Mouse (Mus musculus) G1E-ER4 (cell line): ENCODE results near the gene Uchl1. TPM values are rescaled to one million over a fixed set of nuclear protein-coding genes. Genes with fewer than 3 reads are reported as not detected.

ENCODE experiments used
- GATA1 ChIP-seq: IDR thresholded peaks from one replicate; pipeline ENCODE4 v1.8.0; 2012; ENCODE audit warnings: low read length, inconsistent platforms
- polyA plus RNA-seq: library from polyadenylated mRNA; stranded (reverse); fragments of >175 nt; gene quantifications from 2 replicates; pipeline ENCODE4 v1.2.3, GENCODE M21; 2012

Uchl1 gene
- polyA plus RNA-seq, 1 experiment: not detected

- TF ChIP-seq GATA1: no peak
Measured at GRCm38 (mm10) chr5:66729306-66729705, 53.4 kb downstream of the Uchl1 start.

GRCm38 (mm10) chr5:66730621-66731301, 54.9 kb downstream of the Uchl1 start:
- no peak for TF ChIP-seq GATA1

GRCm38 (mm10) chr5:66731302-66731697, 55.4 kb downstream of the Uchl1 start:
- TF ChIP-seq GATA1: no peak

GRCm38 (mm10) chr5:66733556-66733955, 57.7 kb downstream of the Uchl1 start:
- TF ChIP-seq GATA1: no peak

Other genes starting within 250 kb of the Uchl1 start
- not detected in 2 replicates for gene Apbb2, start 57.3 kb upstream of the Uchl1 start, polyA plus RNA-seq
- gene Limch1, start 69.7 kb downstream of the Uchl1 start, polyA plus RNA-seq: not detected in 2 replicates